Mouse (Mus musculus): ENCODE data around the gene Exosc10. TPM values are rescaled to one million over a fixed set of nuclear protein-coding genes. Genes with fewer than 3 reads are reported as not detected.

The Exosc10 gene
- polyA plus RNA-seq, 1 experiment from 2014 or later: 115 TPM

DNA sequence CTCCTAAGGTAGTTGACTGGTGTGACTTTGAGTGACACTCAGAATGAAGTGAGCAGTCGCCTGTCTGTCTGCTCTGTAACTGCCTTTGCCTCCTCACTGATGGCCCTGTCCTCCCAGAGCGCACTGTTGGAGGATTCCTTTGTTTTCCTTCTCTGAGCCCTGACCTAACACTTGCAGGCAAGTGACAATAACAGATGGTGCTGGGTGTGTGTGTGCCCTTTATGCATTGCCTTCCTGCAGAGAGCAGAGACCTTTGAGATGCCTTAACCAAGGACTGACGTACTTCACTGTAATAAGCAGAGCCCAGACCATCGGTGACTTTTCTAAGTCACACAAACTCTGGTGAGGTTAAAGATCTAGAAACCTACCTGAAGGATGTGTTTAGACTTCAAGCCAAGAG, 26.9 kb upstream of the Exosc10 start:
- 67% methylated on average over 4 of the region's 4 CpGs for WGBS
- H3K4me3 ChIP-seq: no peak overlapping the region
- H3K36me3 ChIP-seq: peaks cover 93% of the 10 kb centered on the region

DNA sequence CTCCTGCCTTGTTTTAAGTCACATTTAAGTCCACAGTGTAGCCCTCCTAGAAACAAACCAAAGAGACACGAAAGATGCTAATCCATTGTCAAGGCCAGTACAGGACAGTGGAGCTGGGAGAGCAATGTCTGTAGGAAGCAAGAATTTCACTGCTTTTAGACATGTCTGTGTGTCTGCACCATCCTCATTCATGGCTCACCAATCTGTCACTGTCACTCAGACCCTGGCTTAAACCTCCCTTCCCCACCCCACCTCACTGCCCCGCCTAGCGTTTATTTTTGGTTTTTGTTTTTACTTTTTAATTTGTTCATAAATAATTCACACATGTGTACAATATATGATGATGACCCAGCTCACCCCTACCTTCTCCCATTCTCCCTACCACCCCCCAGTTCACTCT, 25.7 kb upstream of the Exosc10 start:
- 92% methylated on average over 3 of the region's 3 CpGs for WGBS
- Histone ChIP-seq H3K4me1 (no peaks in the 10 kb centered on the region), H3K36me3 (peaks cover 93% of the 10 kb centered on the region), H3K27ac (no peak overlapping the region), H3K4me3 (no peak overlapping the region), H3K27me3 (ENCODE audit: low read depth, poor library complexity, severe bottlenecking) (no peaks in the 10 kb centered on the region), H3K9me3 (replicated peaks) (no peaks in the 10 kb centered on the region)
- no peak for DNase-seq (ENCODE audit: low spot score)

More for the DNA sequence above, 26.9 kb upstream of the Exosc10 start:
- DNase-seq (ENCODE audit: low spot score): no peak
- Histone ChIP-seq H3K4me1 (no peaks in the 10 kb centered on the region), H3K27me3 (ENCODE audit: low read depth, poor library complexity, severe bottlenecking) (no peaks in the 10 kb centered on the region), H3K9me3 (replicated peaks) (no peaks in the 10 kb centered on the region), H3K27ac (no peak overlapping the region)

DNA sequence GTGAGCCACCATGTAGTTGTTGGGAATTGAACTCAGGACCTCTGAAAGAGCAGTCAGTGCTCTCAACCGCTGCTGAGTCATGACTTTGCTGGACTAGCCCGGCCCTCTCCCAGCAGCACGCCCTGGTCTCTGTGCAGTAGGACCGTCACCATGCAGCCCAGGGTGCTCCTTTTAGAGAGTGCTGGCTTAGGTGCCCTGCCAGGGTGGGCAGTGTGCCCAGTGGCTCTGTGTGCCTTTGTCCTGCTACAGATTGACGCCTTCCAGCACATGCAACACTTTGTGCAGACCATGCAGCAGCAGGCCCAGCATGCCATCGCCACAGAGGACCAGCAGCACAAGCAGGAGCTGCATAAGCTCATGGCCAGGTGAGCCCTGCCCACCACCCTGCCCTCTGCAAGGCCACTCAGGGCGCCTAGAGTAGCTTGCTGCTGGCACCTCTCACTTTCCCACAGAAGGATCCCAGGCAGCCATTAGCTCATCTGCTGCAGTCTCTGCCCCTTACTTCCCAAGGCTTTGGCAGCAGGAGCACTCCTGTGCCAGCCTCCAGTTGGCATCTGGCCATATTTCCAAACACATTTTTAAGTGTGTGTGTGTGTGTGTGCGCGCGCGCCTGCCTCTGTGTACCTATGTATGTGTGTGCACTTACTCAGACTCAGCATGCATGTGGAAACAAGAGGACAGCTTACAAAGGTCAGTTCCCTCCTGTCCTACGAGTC, 24.5 kb upstream of the Exosc10 start:
- Histone ChIP-seq H3K9me3 (replicated peaks) (no peaks in the 10 kb centered on the region), H3K4me3 (no peak overlapping the region), H3K27me3 (ENCODE audit: low read depth, poor library complexity, severe bottlenecking) (no peaks in the 10 kb centered on the region), H3K27ac (no peak overlapping the region), H3K36me3 (peaks cover 95% of the 10 kb centered on the region), H3K4me1 (no peaks in the 10 kb centered on the region)
- 92% methylated on average over 12 of the region's 12 CpGs for whole genome bisulfite sequencing
- DNase-seq (ENCODE audit: low spot score): no peak

DNA sequence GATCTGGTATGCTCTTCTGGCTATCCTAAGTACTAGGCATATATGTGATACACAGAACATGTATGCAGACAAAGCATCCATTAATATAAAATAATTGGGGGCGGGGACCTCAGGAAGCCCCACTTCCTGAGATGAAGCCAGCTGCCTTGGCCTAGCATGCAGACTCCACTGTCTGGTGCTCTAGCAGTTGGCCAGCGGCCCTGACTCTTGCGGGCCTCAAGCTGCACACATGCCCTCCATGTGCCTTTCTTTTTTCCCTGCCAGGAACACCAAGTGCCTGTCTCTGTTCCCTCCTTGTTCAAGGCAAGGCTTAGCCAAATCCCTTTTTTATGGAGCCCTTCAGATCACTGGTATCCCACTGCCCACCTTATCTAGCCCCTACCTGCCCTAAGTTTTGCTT, 22.4 kb upstream of the Exosc10 start:
- no peak overlapping the region for H3K27ac ChIP-seq
- no peaks in the 10 kb centered on the region for H3K4me1 ChIP-seq
- H3K4me3 ChIP-seq: no peak overlapping the region
- WGBS: 96% methylated on average over 3 of the region's 3 CpGs
- no peak for DNase-seq (ENCODE audit: low spot score)
- H3K36me3 ChIP-seq: peaks cover 99% of the 10 kb centered on the region
- H3K27me3 ChIP-seq (ENCODE audit: low read depth, poor library complexity, severe bottlenecking): no peaks in the 10 kb centered on the region
- no peaks in the 10 kb centered on the region for H3K9me3 ChIP-seq (replicated peaks)

DNA sequence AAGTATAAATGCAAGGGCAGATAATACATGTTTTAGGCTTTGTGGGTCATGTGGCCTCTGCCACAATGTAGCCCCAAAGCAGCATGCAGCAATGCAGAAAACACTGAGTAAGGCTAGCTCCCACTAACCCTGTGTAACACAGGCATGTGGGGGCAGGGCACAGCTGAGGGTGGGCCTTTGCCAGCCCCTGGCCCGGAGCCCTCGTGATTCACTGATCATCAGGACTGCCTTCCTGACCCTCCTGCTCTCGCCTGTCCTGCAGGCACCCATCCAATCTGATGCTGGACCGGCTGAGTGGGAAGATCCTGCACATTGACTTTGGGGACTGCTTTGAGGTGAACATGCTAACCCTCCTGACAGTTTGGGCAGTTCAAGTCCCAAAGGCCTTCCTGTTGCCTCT, 9.1 kb upstream of the Exosc10 start:
- Histone ChIP-seq H3K4me3 (no peak overlapping the region), H3K4me1 (no peaks in the 10 kb centered on the region), H3K27ac (no peak overlapping the region), H3K9me3 (replicated peaks) (no peaks in the 10 kb centered on the region), H3K36me3 (peaks cover 96% of the 10 kb centered on the region), H3K27me3 (ENCODE audit: low read depth, poor library complexity, severe bottlenecking) (no peaks in the 10 kb centered on the region)
- no peak for DNase-seq (ENCODE audit: low spot score)
- WGBS: 86% methylated on average over 4 of the region's 4 CpGs

DNA sequence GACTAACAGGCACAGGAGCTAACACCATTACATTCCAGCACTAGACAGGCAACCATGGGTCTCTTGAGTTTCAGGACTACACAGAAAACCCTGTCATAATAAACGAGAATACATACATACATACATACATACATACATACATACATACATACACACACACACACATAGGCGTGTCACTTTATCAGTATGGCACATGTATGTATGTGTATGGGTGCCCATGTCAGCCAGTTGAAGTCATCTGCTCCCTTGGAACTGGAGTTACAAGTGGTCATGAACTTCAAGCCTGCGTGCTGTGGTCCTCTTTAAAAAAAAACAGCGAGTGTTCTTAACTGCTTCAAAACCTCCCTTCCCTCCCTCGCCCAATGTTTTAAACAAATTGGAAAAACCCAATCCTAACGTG, 463 bp upstream of the Exosc10 start:
- Histone ChIP-seq H3K9me3 (replicated peaks) (no peaks in the 10 kb centered on the region), H3K27ac (peak overlapping the region; percentile 99), H3K36me3 (peaks cover 77% of the 10 kb centered on the region), H3K4me3 (peak overlapping the region; percentile 90), H3K4me1 (peaks cover 14% of the 10 kb centered on the region), H3K27me3 (ENCODE audit: low read depth, poor library complexity, severe bottlenecking) (no peaks in the 10 kb centered on the region)
- no peak for DNase-seq (ENCODE audit: low spot score)
- 34% methylated on average over 6 of the region's 6 CpGs for WGBS

DNA sequence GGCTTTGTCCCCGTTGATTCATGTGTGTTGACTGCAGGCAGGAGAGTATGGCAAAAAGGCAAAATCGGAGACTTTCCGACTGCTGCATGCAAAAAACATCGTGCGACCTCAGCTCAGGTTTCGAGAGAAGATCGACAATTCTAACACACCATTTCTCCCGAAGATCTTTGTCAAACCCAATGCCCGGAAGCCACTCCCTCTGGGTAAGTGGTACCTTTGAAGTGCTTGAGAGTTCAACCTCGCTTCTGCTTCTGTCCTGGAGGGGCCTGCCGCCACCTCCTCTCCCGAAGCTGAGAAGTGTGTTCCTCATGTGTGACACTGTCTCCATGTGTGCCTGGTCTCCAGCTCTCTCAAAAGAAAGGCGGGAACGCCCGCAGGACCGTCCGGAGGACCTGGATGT, 4.4 kb downstream of the Exosc10 start:
- H3K36me3 ChIP-seq: peaks cover 85% of the 10 kb centered on the region

DNA sequence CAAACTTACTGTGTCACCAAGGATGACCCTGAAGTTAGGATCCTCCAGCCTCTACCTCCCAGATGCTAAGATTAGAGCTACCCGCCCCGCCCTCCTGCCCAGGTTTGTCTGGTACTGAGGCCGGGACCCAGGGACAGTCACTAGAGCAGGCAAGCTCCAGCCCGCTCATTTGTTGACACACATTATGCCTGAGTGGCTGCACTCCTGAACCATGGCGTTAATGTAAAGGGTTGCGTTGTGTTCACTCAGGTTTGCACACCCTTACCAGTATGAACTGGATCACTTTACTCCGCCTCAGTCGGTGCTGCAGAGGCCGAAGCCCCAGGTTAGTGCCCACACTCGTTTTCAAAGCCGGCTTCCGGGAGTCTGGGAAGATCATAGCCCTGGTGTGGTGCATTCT, 5.4 kb downstream of the Exosc10 start:
- Histone ChIP-seq H3K27ac (no peak overlapping the region), H3K36me3 (peaks cover 95% of the 10 kb centered on the region), H3K4me3 (no peak overlapping the region), H3K27me3 (ENCODE audit: low read depth, poor library complexity, severe bottlenecking) (no peaks in the 10 kb centered on the region), H3K9me3 (replicated peaks) (no peaks in the 10 kb centered on the region), H3K4me1 (peaks cover 8% of the 10 kb centered on the region)
- DNase-seq (ENCODE audit: low spot score): no peak
- 94% methylated on average over 12 of the region's 12 CpGs for WGBS

More for the DNA sequence above, 4.4 kb downstream of the Exosc10 start:
- Histone ChIP-seq H3K4me3 (no peak overlapping the region), H3K9me3 (replicated peaks) (no peaks in the 10 kb centered on the region), H3K27me3 (ENCODE audit: low read depth, poor library complexity, severe bottlenecking) (no peaks in the 10 kb centered on the region), H3K27ac (no peak overlapping the region), H3K4me1 (peaks cover 14% of the 10 kb centered on the region)
- DNase-seq (ENCODE audit: low spot score): no peak
- WGBS: 96% methylated on average over 17 of the region's 17 CpGs

DNA sequence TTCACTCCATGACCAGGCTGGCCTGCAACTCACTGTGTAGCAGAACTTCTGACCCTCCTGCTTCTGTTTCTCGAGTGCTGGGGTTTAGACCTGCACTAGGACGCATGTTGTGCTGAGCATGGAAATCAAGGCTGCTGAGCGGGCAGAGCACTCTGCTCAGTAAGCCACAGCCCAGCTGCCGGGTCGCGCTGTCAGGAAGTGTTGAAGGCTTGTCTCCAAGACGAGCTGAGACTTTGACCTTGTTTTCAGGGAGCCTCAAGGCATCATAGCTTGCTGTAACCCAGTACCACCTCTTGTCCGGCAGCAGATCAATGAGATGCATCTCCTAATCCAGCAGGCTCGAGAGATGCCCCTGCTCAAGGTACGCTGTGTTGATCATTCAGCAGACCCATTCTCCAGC, 11.9 kb downstream of the Exosc10 start:
- Histone ChIP-seq H3K9me3 (replicated peaks) (no peaks in the 10 kb centered on the region), H3K4me1 (no peaks in the 10 kb centered on the region), H3K27me3 (ENCODE audit: low read depth, poor library complexity, severe bottlenecking) (no peaks in the 10 kb centered on the region), H3K4me3 (no peak overlapping the region), H3K36me3 (peaks cover 100% of the 10 kb centered on the region), H3K27ac (no peak overlapping the region)
- no peak for DNase-seq (ENCODE audit: low spot score)
- 92% methylated on average over 10 of the region's 10 CpGs for WGBS

DNA sequence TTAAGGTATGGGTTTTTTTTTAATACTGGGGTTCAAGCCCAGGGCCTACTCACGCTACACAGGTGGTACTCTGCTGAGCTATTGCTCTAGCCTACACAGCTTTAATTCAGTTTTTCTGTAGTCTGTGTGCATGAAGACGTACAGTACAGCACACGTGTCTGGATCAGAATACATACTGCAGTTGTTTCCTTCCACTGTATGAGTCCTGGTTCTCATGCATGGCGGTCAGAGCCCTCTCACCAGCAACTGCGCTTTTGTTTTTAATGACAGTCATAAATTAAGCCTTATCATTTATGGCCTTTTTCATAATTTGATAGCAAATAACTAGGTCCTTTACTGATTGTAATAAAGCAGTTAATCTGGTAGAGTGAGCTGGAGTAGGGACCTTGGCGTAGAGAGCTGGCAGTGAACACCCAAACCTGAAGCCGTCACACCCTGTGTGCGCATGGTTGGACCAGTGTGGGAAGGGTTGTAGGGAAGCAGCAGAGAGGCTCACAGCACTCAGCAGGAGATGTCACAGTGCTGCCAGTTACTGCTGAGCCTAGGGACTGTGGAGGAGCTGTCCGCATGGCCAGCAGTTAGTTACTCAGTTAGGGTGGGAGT, 12.6 kb downstream of the Exosc10 start:
- Histone ChIP-seq H3K36me3 (peaks cover 100% of the 10 kb centered on the region), H3K4me1 (no peaks in the 10 kb centered on the region), H3K4me3 (no peak overlapping the region), H3K9me3 (replicated peaks) (no peaks in the 10 kb centered on the region), H3K27me3 (ENCODE audit: low read depth, poor library complexity, severe bottlenecking) (no peaks in the 10 kb centered on the region), H3K27ac (no peak overlapping the region)
- 95% methylated on average over 9 of the region's 9 CpGs for WGBS
- no peak for DNase-seq (ENCODE audit: low spot score)

DNA sequence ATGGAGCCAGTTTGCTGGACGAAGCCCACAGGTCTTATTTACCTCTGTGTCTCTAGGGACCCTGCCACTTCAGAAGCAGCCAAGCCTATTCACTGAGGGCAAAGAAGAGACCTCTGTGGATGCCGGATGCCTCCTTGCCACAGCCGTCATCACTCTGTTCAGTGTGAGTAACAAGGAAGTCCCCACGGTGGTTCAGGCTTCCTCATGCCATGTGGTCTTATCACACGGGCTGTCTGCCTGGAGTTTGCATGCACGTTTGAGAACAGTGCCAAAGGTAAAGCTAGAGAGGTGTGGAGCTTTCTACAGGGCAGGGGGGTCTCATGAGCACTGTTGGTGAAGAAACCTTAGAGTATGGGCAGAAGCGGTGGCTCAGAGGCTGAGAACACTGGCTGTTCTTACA, 15.0 kb downstream of the Exosc10 start:
- Histone ChIP-seq H3K36me3 (peaks cover 100% of the 10 kb centered on the region), H3K9me3 (replicated peaks) (no peaks in the 10 kb centered on the region), H3K4me3 (no peak overlapping the region), H3K4me1 (no peaks in the 10 kb centered on the region), H3K27me3 (ENCODE audit: low read depth, poor library complexity, severe bottlenecking) (no peaks in the 10 kb centered on the region), H3K27ac (no peak overlapping the region)
- 91% methylated on average over 7 of the region's 7 CpGs for WGBS
- no peak for DNase-seq (ENCODE audit: low spot score)

DNA sequence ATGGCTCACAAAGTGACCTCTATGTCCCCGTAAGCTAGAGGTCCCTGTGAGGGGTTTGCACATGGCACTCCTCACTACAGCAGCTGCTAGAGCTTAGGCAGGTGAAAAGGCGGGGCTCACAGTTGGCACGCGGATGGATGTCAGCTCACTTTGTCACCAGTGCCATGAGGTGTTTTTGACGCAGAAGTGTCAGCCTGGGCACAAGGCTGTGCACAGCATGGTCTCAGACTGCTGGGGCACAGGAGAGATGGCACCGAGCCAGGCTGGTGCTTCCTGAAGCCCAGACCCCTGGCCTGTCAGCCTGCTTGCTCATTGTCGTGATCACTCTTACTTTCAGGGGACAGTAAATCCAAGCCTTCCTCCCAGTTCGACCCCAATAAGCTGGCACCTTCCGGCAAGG, 22.5 kb downstream of the Exosc10 start:
- WGBS: 92% methylated on average over 9 of the region's 9 CpGs
- H3K27me3 ChIP-seq (ENCODE audit: low read depth, poor library complexity, severe bottlenecking): no peaks in the 10 kb centered on the region
- H3K9me3 ChIP-seq (replicated peaks): no peaks in the 10 kb centered on the region
- H3K36me3 ChIP-seq: peaks cover 78% of the 10 kb centered on the region
- no peak for DNase-seq (ENCODE audit: low spot score)
- no peak overlapping the region for H3K27ac ChIP-seq
- H3K4me1 ChIP-seq: no peaks in the 10 kb centered on the region
- no peak overlapping the region for H3K4me3 ChIP-seq

DNA sequence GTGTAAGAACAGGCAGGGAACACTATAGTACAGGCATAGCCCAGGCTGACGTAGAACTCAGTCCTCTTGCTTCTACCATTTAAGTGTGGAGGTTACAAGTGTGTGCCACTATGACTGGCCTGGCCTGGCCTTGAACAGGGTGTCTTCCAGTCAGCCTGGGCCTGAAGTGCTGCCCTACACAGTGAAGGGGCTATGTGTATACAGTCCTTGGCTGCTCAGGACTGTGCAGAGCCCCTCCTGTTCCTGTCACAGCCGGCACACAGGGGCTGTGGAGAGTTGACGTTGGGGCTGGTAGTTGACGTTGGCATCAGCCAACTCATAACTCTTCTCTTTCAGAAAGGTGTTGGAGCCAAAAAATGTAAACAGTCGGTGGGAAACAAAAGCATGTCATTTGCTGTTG, 23.2 kb downstream of the Exosc10 start:
- WGBS: 93% methylated on average over 5 of the region's 5 CpGs
- Histone ChIP-seq H3K36me3 (peaks cover 71% of the 10 kb centered on the region), H3K9me3 (replicated peaks) (no peaks in the 10 kb centered on the region), H3K4me3 (no peak overlapping the region), H3K27ac (no peak overlapping the region), H3K27me3 (ENCODE audit: low read depth, poor library complexity, severe bottlenecking) (no peaks in the 10 kb centered on the region), H3K4me1 (no peaks in the 10 kb centered on the region)
- no peak for DNase-seq (ENCODE audit: low spot score)

DNA sequence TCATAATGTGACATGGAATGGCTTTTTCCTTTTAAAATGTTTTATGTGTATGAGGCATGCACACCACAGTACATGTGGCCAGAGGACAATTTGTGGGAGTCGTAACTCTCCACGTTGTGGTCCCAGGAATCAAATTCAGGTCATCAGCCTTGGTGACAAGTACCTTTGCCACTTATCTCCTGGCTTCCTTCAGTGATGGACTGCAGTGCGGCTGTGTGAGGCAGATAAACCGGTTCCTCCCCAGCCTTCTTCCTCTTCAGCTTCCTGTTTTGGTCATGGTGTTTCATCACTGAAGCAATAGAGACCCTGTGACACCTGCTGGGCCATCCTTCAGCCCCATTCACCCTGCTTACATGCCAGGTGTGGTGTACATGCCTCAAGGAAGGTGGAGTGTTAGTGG, 25.0 kb downstream of the Exosc10 start:
- 76% methylated on average over 4 of the region's 4 CpGs for WGBS

More for the DNA sequence above, 25.0 kb downstream of the Exosc10 start:
- Histone ChIP-seq H3K9me3 (replicated peaks) (no peaks in the 10 kb centered on the region), H3K4me1 (no peaks in the 10 kb centered on the region), H3K4me3 (no peak overlapping the region), H3K27ac (no peak overlapping the region), H3K27me3 (ENCODE audit: low read depth, poor library complexity, severe bottlenecking) (no peaks in the 10 kb centered on the region), H3K36me3 (peaks cover 53% of the 10 kb centered on the region)
- no peak for DNase-seq (ENCODE audit: low spot score)

Measured in limb, embryonic 10.5 days (tissue).